Mouse (Mus musculus) kidney, postnatal 0 days (tissue): ENCODE data around the gene Ints6. TPM values are rescaled to one million over a fixed set of nuclear protein-coding genes. Genes with fewer than 3 reads are reported as not detected.

ENCODE experiments used
- ATAC-seq: fragments of 200-750 bp; cut with Nextera tagmentation; replicated peaks from 2 replicates; pipeline ENCODE4 v1.8.0; 2017; ENCODE audit warnings: low read depth, moderate number of reproducible peaks, moderate TSS enrichment, moderate library complexity; ENCODE audit not compliant: low FRiP score
- DNase-seq: peaks from one replicate; pipeline ENCODE4 v3.0.0-alpha.2; 2016; ENCODE audit warnings: low spot score
- H3K27ac ChIP-seq: fragments of 300-500 bp; sonication (generic); 2 replicates; pipeline ENCODE4 v1.5.1; 2014; ENCODE audit warnings: mild to moderate bottlenecking
- H3K27me3 ChIP-seq: fragments of 300-500 bp; sonication (generic); 2 replicates; pipeline ENCODE4 v1.6.1; 2014; ENCODE audit warnings: low read length, mixed read lengths; ENCODE audit not compliant: insufficient read depth
- H3K36me3 ChIP-seq: fragments of 300-500 bp; sonication (generic); 2 replicates; pipeline ENCODE4 v1.6.1; 2014; ENCODE audit warnings: low read length, mixed read lengths; ENCODE audit not compliant: insufficient read depth
- H3K4me1 ChIP-seq: fragments of 300-500 bp; sonication (generic); replicated peaks from 2 replicates; pipeline ENCODE4 v1.6.1; 2014; ENCODE audit warnings: antibody characterized with exemption, low read length, mixed read lengths; ENCODE audit not compliant: insufficient read depth
- H3K4me2 ChIP-seq: fragments of 300-500 bp; sonication (generic); 2 replicates; pipeline ENCODE4 v1.6.1; 2014; ENCODE audit warnings: mild to moderate bottlenecking, low read length, moderate library complexity, mixed read lengths
- H3K4me3 ChIP-seq: fragments of 300-500 bp; sonication (generic); replicated peaks from 2 replicates; pipeline ENCODE4 v1.5.1; 2014; ENCODE audit warnings: low read depth, low read length
- H3K9ac ChIP-seq: fragments of 300-500 bp; sonication (generic); 2 replicates; pipeline ENCODE4 v1.6.1; 2014; ENCODE audit warnings: low read depth, low read length
- H3K9me3 ChIP-seq: fragments of 300-500 bp; sonication (generic); replicated peaks from 2 replicates; pipeline ENCODE4 v1.6.1; 2016; ENCODE audit warnings: low read length, inconsistent platforms, mixed read lengths
- CTCF ChIP-seq: IDR thresholded peaks from 2 replicates; pipeline ENCODE4 v1.5.1; 2016; ENCODE audit warnings: antibody characterized with exemption, low read depth, mild to moderate bottlenecking, moderate library complexity
- WGBS: fragments of 180-500 bp; shearing (Covaris S2); extraction: QIAGEN DNeasy Blood & Tissue Kit; methylation state at CpG from one replicate; pipeline ENCODE4 v1.1.7; 2014; 5-methylcytosine and 5-hydroxymethylcytosine counted together
- polyA plus RNA-seq: library from polyadenylated mRNA; unstranded; fragments of >200 nt; fragmentation: Nextera tagmentation; extraction: Ambion mirVana; gene quantifications from 2 replicates; pipeline ENCODE4 v1.2.1, GENCODE M21; 2015

Ints6 gene
- polyA plus RNA-seq, 1 experiment from 2014 or later = 13.5 TPM

DNA sequence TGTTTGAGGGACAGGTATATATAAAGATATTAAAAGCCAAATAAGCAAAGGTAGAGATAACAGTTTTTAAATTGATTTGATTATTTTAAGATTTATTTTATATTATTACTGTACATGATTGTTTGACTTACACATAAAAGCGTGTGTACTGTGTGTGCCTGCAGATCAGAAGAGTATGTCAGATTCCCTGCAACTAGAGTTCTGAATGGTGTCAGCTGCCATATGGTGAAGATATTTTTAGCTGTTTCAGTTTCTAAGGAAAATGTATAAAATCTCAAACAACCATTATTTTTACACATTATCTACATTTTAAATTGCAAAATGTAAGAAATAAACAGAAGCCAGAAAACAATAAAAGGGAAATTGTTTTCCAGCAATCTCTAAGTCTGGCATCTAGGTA, 39.3 kb downstream of the Ints6 start:
- no peak for TF ChIP-seq CTCF
- 88% methylated on average over 1 of the region's 1 CpGs for WGBS
- DNase-seq (no peak), ATAC-seq (no peak)
- Histone ChIP-seq H3K27me3 (no peaks in the 10 kb centered on the region), H3K36me3 (no peaks in the 10 kb centered on the region), H3K27ac (no peak overlapping the region), H3K9ac (no peak overlapping the region), H3K4me1 (no peaks in the 10 kb centered on the region), H3K9me3 (no peaks in the 10 kb centered on the region), H3K4me2 (no peak overlapping the region), H3K4me3 (no peak overlapping the region)

GRCm38 (mm10) chr14:62718161-62718560, 42.8 kb downstream of the Ints6 start:
- Histone ChIP-seq H3K9ac (no peak overlapping the region), H3K4me3 (no peak overlapping the region), H3K27me3 (no peaks in the 10 kb centered on the region), H3K9me3 (no peaks in the 10 kb centered on the region), H3K4me1 (no peaks in the 10 kb centered on the region), H3K36me3 (peaks cover 14% of the 10 kb centered on the region), H3K4me2 (no peak overlapping the region), H3K27ac (no peak overlapping the region)
- DNase-seq (no peak), ATAC-seq (no peak)
- WGBS = 96% methylated on average over 2 of the region's 2 CpGs
- no peak for TF ChIP-seq CTCF

GRCm38 (mm10) chr14:62673646-62674045, 87.3 kb downstream of the Ints6 start:
- H3K9me3 ChIP-seq = no peaks in the 10 kb centered on the region
- no peaks in the 10 kb centered on the region for H3K27me3 ChIP-seq
- H3K4me1 ChIP-seq = no peaks in the 10 kb centered on the region
- H3K9ac ChIP-seq = no peak overlapping the region
- H3K36me3 ChIP-seq = no peaks in the 10 kb centered on the region
- no peak overlapping the region for H3K27ac ChIP-seq
- TF ChIP-seq CTCF = no peak
- H3K4me2 ChIP-seq = no peak overlapping the region
- ATAC-seq = no peak
- H3K4me3 ChIP-seq = no peak overlapping the region
- no peak for DNase-seq
- WGBS = 87% methylated on average over 3 of the region's 3 CpGs

GRCm38 (mm10) chr14:62664976-62665673, 95.8 kb downstream of the Ints6 start:
- DNase-seq (no peak), ATAC-seq (no peak)
- Histone ChIP-seq H3K4me2 (no peak overlapping the region), H3K4me1 (no peaks in the 10 kb centered on the region), H3K4me3 (no peak overlapping the region), H3K9ac (no peak overlapping the region), H3K27ac (no peak overlapping the region), H3K36me3 (no peaks in the 10 kb centered on the region), H3K9me3 (no peaks in the 10 kb centered on the region), H3K27me3 (no peaks in the 10 kb centered on the region)
- no peak for TF ChIP-seq CTCF
- 43% methylated on average over 9 of the region's 9 CpGs for WGBS

GRCm38 (mm10) chr14:62663367-62663766, 97.6 kb downstream of the Ints6 start, which contains the start of gene Serpine3:
TSS of gene Serpine3 (plus strand) at chr14:62663667.
- Histone ChIP-seq H3K4me2 (no peak within 1 kb of the TSS), H3K4me1 (no peaks in the 10 kb centered on the region), H3K4me3 (no peak within 1 kb of the TSS), H3K9me3 (no peaks in the 10 kb centered on the region), H3K9ac (no peak within 1 kb of the TSS), H3K36me3 (no peaks in the 10 kb centered on the region), H3K27ac (no peak within 1 kb of the TSS), H3K27me3 (no peaks in the 10 kb centered on the region)
- WGBS = 75% methylated on average over 8 of the region's 8 CpGs
- TF ChIP-seq CTCF = no peak
- no peak for ATAC-seq
- no peak for DNase-seq

- H3K4me3 ChIP-seq = no peak overlapping the region
- no peaks in the 10 kb centered on the region for H3K27me3 ChIP-seq
- no peak for ATAC-seq
- H3K36me3 ChIP-seq = no peaks in the 10 kb centered on the region
- H3K27ac ChIP-seq = no peak overlapping the region
- no peak overlapping the region for H3K4me2 ChIP-seq
- no peaks in the 10 kb centered on the region for H3K9me3 ChIP-seq
- WGBS = 62% methylated on average over 6 of the region's 6 CpGs
- TF ChIP-seq CTCF = no peak
- H3K9ac ChIP-seq = no peak overlapping the region
- no peaks in the 10 kb centered on the region for H3K4me1 ChIP-seq
- no peak for DNase-seq
Measured at GRCm38 (mm10) chr14:62662381-62662780, 98.6 kb downstream of the Ints6 start.

- Histone ChIP-seq H3K4me2 (no peak overlapping the region), H3K36me3 (no peaks in the 10 kb centered on the region), H3K9me3 (no peaks in the 10 kb centered on the region), H3K27me3 (no peaks in the 10 kb centered on the region), H3K4me1 (no peaks in the 10 kb centered on the region), H3K4me3 (no peak overlapping the region), H3K9ac (no peak overlapping the region), H3K27ac (no peak overlapping the region)
- DNase-seq = no peak
- TF ChIP-seq CTCF = no peak
- 70% methylated on average over 3 of the region's 3 CpGs for WGBS
- no peak for ATAC-seq
Measured at GRCm38 (mm10) chr14:62657469-62657868, 103.5 kb downstream of the Ints6 start.
